Mouse (Mus musculus) liver (tissue): ENCODE measurements around the gene Ptpn18.
"Not testable (repeated sequence)": the region's sequence is repeated elsewhere in the genome, so short reads cannot be mapped to it uniquely, and the experiment has no call there.

ENCODE experiments used
- DNase-seq: peaks from one replicate; pipeline ENCODE4 v3.0.0-alpha.2; 2020; ENCODE audit warnings: mixed read lengths

Ptpn18 gene

GRCm38 (mm10) chr1:34468051-34468450, 8.5 kb downstream of the Ptpn18 start:
- DNase-seq: no peak

- DNase-seq: no peak
Observed at GRCm38 (mm10) chr1:34468500-34468899, 8.9 kb downstream of the Ptpn18 start.

- DNase-seq: no peak
Observed at GRCm38 (mm10) chr1:34469801-34470200, 10.2 kb downstream of the Ptpn18 start.

- DNase-seq: peak; percentile 73
Observed at GRCm38 (mm10) chr1:34472427-34473300, 13.1 kb downstream of the Ptpn18 start.

GRCm38 (mm10) chr1:34478891-34479655, 19.5 kb downstream of the Ptpn18 start:
- DNase-seq: no peak

- no peak for DNase-seq
Observed at GRCm38 (mm10) chr1:34480801-34481200, 21.2 kb downstream of the Ptpn18 start.

- no peak for DNase-seq
Observed at GRCm38 (mm10) chr1:34481920-34482669, 22.5 kb downstream of the Ptpn18 start.

- DNase-seq: no peak
Observed at GRCm38 (mm10) chr1:34484470-34484869, 24.9 kb downstream of the Ptpn18 start.

- DNase-seq: peak; percentile 48
Observed at GRCm38 (mm10) chr1:34485461-34486188, 26.1 kb downstream of the Ptpn18 start.

- DNase-seq: no peak
Observed at GRCm38 (mm10) chr1:34487383-34487782, 27.8 kb downstream of the Ptpn18 start.

- DNase-seq: no peak
Observed at GRCm38 (mm10) chr1:34489852-34490541, 30.4 kb downstream of the Ptpn18 start.

- DNase-seq: no peak
Observed at GRCm38 (mm10) chr1:34491480-34491879, 31.9 kb downstream of the Ptpn18 start.

- DNase-seq: no peak
Observed at GRCm38 (mm10) chr1:34502991-34503390, 43.4 kb downstream of the Ptpn18 start.

- no peak for DNase-seq
Observed at GRCm38 (mm10) chr1:34505307-34505706, 45.7 kb downstream of the Ptpn18 start.

- DNase-seq: no peak
Observed at GRCm38 (mm10) chr1:34505970-34506551, 46.5 kb downstream of the Ptpn18 start.

GRCm38 (mm10) chr1:34507986-34508385, 48.4 kb downstream of the Ptpn18 start:
- no peak for DNase-seq

- DNase-seq: peak; percentile 12
Observed at GRCm38 (mm10) chr1:34510575-34510981, 51.0 kb downstream of the Ptpn18 start.

- DNase-seq: peak; percentile 46
Observed at GRCm38 (mm10) chr1:34511027-34511426, 51.5 kb downstream of the Ptpn18 start.

- no peak for DNase-seq
Observed at GRCm38 (mm10) chr1:34513068-34513467, 53.5 kb downstream of the Ptpn18 start.

- no peak for DNase-seq
Observed at GRCm38 (mm10) chr1:34516595-34516994, 57.0 kb downstream of the Ptpn18 start.

GRCm38 (mm10) chr1:34517297-34517696, 57.7 kb downstream of the Ptpn18 start:
- DNase-seq: not testable (repeated sequence)
